ENCODE assay signal across 8 mouse cellular contexts in genomic region chr4:46025893-46026292, GRCm38 (mm10). TPM values are rescaled to one million over a fixed set of nuclear protein-coding genes. Genes with fewer than 3 reads are reported as not detected.
DNase-seq lines count a peak whose midpoint lies in the region; ATAC-seq and TF ChIP-seq lines count a peak whose summit lies in the region.

No protein-coding gene starts in this region.

- H3ac ChIP-seq in C2C12 (ENCODE audit: control insufficient read depth, insufficient read length, low read depth): no peak overlapping the region

- H3K9ac ChIP-seq in heart, postnatal 0 days (replicated peaks; ENCODE audit: low read depth, low read length): no peak overlapping the region
- no peak overlapping the region for H3K9ac ChIP-seq in kidney, postnatal 0 days (ENCODE audit: low read depth, low read length)
- H3K9ac ChIP-seq in forebrain, embryonic 12.5 days: no peak overlapping the region

- TF ChIP-seq EP300 in heart, postnatal 0 days (IDR thresholded peaks at IDR 0.05; ENCODE audit: low read depth): no peak

- H3K27ac ChIP-seq in heart, postnatal 0 days (ENCODE audit: low read depth): no peak overlapping the region
- no peak overlapping the region for H3K27ac ChIP-seq in kidney, postnatal 0 days
- no peak overlapping the region for H3K27ac ChIP-seq in forebrain, embryonic 12.5 days

- H3K9me3 ChIP-seq in heart, postnatal 0 days (replicated peaks; ENCODE audit: control insufficient read depth, low read length): no peaks in the 10 kb centered on the region
- no peaks in the 10 kb centered on the region for H3K9me3 ChIP-seq in kidney, postnatal 0 days (replicated peaks; ENCODE audit: low read length)
- no peaks in the 10 kb centered on the region for H3K9me3 ChIP-seq in forebrain, embryonic 12.5 days

- 0 out of 2 replicates have a peak, but pooled peaks cover 11% of the 10 kb centered on the region for H3K36me3 ChIP-seq in heart, postnatal 0 days (replicated peaks; ENCODE audit: control insufficient read depth, insufficient read depth, low read length)
- peaks cover 7% of the 10 kb centered on the region for H3K36me3 ChIP-seq in C2C12 (ENCODE audit: control insufficient read depth, insufficient read depth)
- 0 out of 2 replicates have a peak, but pooled peaks cover 5% of the 10 kb centered on the region for H3K36me3 ChIP-seq in kidney, postnatal 0 days (ENCODE audit: insufficient read depth, low read length)
- H3K36me3 ChIP-seq in forebrain, embryonic 12.5 days (replicated peaks): no peaks in the 10 kb centered on the region

- peak; percentile 73 for TF ChIP-seq CTCF in heart, postnatal 0 days (IDR thresholded peaks at IDR 0.05; ENCODE audit: low read depth)
- peak; percentile 30 for TF ChIP-seq CTCF in C2C12 (IDR thresholded peaks at IDR 0.05; ENCODE audit: control insufficient read depth, insufficient read depth, insufficient read length)
- peak; percentile 71 for TF ChIP-seq CTCF in kidney, postnatal 0 days (IDR thresholded peaks at IDR 0.05; ENCODE audit: low read depth)

- H3K4me1 ChIP-seq in heart, postnatal 0 days (ENCODE audit: control insufficient read depth, insufficient read depth): no peaks in the 10 kb centered on the region
- no peaks in the 10 kb centered on the region for H3K4me1 ChIP-seq in kidney, postnatal 0 days (replicated peaks; ENCODE audit: insufficient read depth, low read length)
- no peaks in the 10 kb centered on the region for H3K4me1 ChIP-seq in forebrain, embryonic 12.5 days

- H3K79me2 ChIP-seq in C2C12 (ENCODE audit: control insufficient read depth, insufficient read depth): no peaks in the 10 kb centered on the region

- no peaks in the 10 kb centered on the region for H3K27me3 ChIP-seq in heart, postnatal 0 days (ENCODE audit: control insufficient read depth, insufficient read depth, low read length)
- H3K27me3 ChIP-seq in C2C12 (ENCODE audit: control insufficient read depth, insufficient read depth, insufficient read length): no peaks in the 10 kb centered on the region
- no peaks in the 10 kb centered on the region for H3K27me3 ChIP-seq in kidney, postnatal 0 days (ENCODE audit: insufficient read depth, low read length)
- H3K27me3 ChIP-seq in forebrain, embryonic 12.5 days: no peaks in the 10 kb centered on the region

- no peak overlapping the region for H3K4me3 ChIP-seq in heart, postnatal 0 days (ENCODE audit: low read depth, low read length)
- no peak overlapping the region for H3K4me3 ChIP-seq in C2C12 (ENCODE audit: insufficient read depth, poor library complexity, severe bottlenecking)
- H3K4me3 ChIP-seq in kidney, postnatal 0 days (replicated peaks; ENCODE audit: low read depth, low read length): no peak overlapping the region
- H3K4me3 ChIP-seq in forebrain, embryonic 12.5 days (replicated peaks): no peak overlapping the region

- ATAC-seq in heart, postnatal 0 days (ENCODE audit: insufficient read depth, low read depth): peak; percentile 63
- peak; percentile 33; the same call in 1 of the 2 replicates for ATAC-seq in kidney, postnatal 0 days (replicated peaks; ENCODE audit: low FRiP score, low read depth)
- no peak for ATAC-seq in forebrain, embryonic 12.5 days (ENCODE audit: low FRiP score)

- WGBS in heart, postnatal 0 days: 28% methylated on average over 7 of the region's 7 CpGs
- WGBS in kidney, postnatal 0 days: 48% methylated on average over 7 of the region's 7 CpGs
- WGBS in forebrain, embryonic 12.5 days: 42% methylated on average over 7 of the region's 7 CpGs

- H3K79me3 ChIP-seq in C2C12 (ENCODE audit: low read depth): no peaks in the 10 kb centered on the region

- peak; percentile 55 for DNase-seq in heart, postnatal 0 days (ENCODE audit: low spot score)
- no peak for DNase-seq in heart, adult 8-10 months (ENCODE audit: low spot score)
- DNase-seq in adrenal gland, postnatal 25 days: peak; percentile 44
- peak; percentile 49 for DNase-seq in kidney, postnatal 0 days (ENCODE audit: low spot score)
- DNase-seq in lung, postnatal 36 days: peak; percentile 75
- DNase-seq in thymus, adult 18-20 months: no peak

- H3K4me2 ChIP-seq in heart, postnatal 0 days (ENCODE audit: low read depth, low read length): no peak overlapping the region
- H3K4me2 ChIP-seq in kidney, postnatal 0 days (ENCODE audit: low read length): no peak overlapping the region
- no peak overlapping the region for H3K4me2 ChIP-seq in forebrain, embryonic 12.5 days

TF ChIP-seq in C2C12, 6 proteins besides CTCF, POLR2A, EP300 and RAD21:
- no peak for TF ChIP-seq FOSL1 (IDR thresholded peaks at IDR 0.05; ENCODE audit: insufficient read depth, low read length, poor library complexity, severe bottlenecking)
- no peak for TF ChIP-seq MYOG (IDR thresholded peaks at IDR 0.05; ENCODE audit: control insufficient read depth, extremely low read depth, insufficient read length)
- TF ChIP-seq CEBPB (IDR thresholded peaks at IDR 0.05; ENCODE audit: low read depth): no peak
- no peak for TF ChIP-seq USF1 (IDR thresholded peaks at IDR 0.05; ENCODE audit: low read depth)
- no peak for TF ChIP-seq MAX (IDR thresholded peaks at IDR 0.05)
- TF ChIP-seq MYOD1 (IDR thresholded peaks at IDR 0.05; ENCODE audit: control insufficient read depth, insufficient read length, low read depth): no peak

RNA-seq across cellular contexts. Expression of gene Tmod1, which starts 12.8 kb away (rescaled TPM):
- 127 and 163 TPM in 2 replicates for total RNA-seq in heart, postnatal 0 days (2014; rRNA removed; ENCODE audit: low replicate concordance)
- 220 and 224 TPM in 2 replicates for polyA plus RNA-seq in heart, postnatal 0 days (2015; fragmentation: Nextera tagmentation; extraction: Ambion mirVana)
- total RNA-seq in heart, adult 8-10 months (2022): 100 to 1,000 TPM; 233 to 302 (median 283) TPM
- 0.34 TPM for polyA plus RNA-seq in C2C12 (2012; fragmentation: generic; extraction: Trizol)
- total RNA-seq in adrenal gland, postnatal 25 days (2021): 2.1 and 5.2 TPM in 2 replicates
- 5.5 and 6.5 TPM in 2 replicates for polyA plus RNA-seq in kidney, postnatal 0 days (2015; fragmentation: Nextera tagmentation; extraction: Ambion mirVana)
- polyA plus RNA-seq in forebrain, embryonic 12.5 days (2016; fragmentation: Nextera tagmentation; extraction: Ambion mirVana): 0.67 and 1.1 TPM in 2 replicates

Comparison
In these comparisons a context has a peak if more than half of its experiments do, and no peak if none do; other contexts are left out.
1. DNase-seq: peak in heart, postnatal 0 days (single experiment), adrenal gland, postnatal 25 days (single experiment), kidney, postnatal 0 days (single experiment) and lung, postnatal 36 days (single experiment); none in heart, adult 8-10 months (single experiment) and thymus, adult 18-20 months (0 of 2).
2. RNA of gene Tmod1, which starts 12.8 kb away (polyA plus RNA-seq): 220 to 224 TPM in heart, postnatal 0 days; 5.5 to 6.5 TPM in kidney, postnatal 0 days, 0.67 to 1.1 TPM in forebrain, embryonic 12.5 days and 0.34 TPM in C2C12 (single experiment); every median in the first group is over 10 times any median in the second.
3. Peak in every context shown above with its lines, with median percentiles within 50 percentile points of each other: CTCF ChIP-seq.